Mouse (Mus musculus) MEL (cell line): ENCODE results near the gene Papss2. TPM values are rescaled to one million over a fixed set of nuclear protein-coding genes. Genes with fewer than 3 reads are reported as not detected.

Experiments
- DNase-seq: peaks from one replicate; pipeline ENCODE4 v3.0.0; 2011; ENCODE audit warnings: low read depth, low spot score
- H3K27ac ChIP-seq: 2 replicates; pipeline ENCODE4 v1.5.1; 2012; ENCODE audit warnings: low read depth, mild to moderate bottlenecking, control low read depth, low read length, moderate library complexity; ENCODE audit not compliant: control insufficient read depth
- H3K27me3 ChIP-seq, 2 experiments: fragments of 150-350 bp in 1 of 2; sonication (generic) in 1 of 2; 2 replicates each; pipeline ENCODE4 v1.6.1; 2012; ENCODE audit warnings: low read length in 2 of 2, mild to moderate bottlenecking in 2 of 2, improper control_type of control experiment in 1 of 2, moderate library complexity in 1 of 2; ENCODE audit not compliant: insufficient read depth in 2 of 2, control insufficient read depth in 1 of 2
- H3K36me3 ChIP-seq, 2 experiments: 2 replicates each; pipeline ENCODE4 v1.6.1; 2012 to 2014; ENCODE audit warnings: low read length in 2 of 2, improper control_type of control experiment in 1 of 2, inconsistent platforms in 1 of 2, mild to moderate bottlenecking in 1 of 2; ENCODE audit not compliant: insufficient read depth in 2 of 2, control insufficient read depth in 1 of 2
- H3K4me1 ChIP-seq, 2 experiments: fragments of 150-350 bp in 1 of 2; sonication (generic) in 1 of 2; 2 replicates each; pipeline ENCODE4 v1.6.1; 2012; ENCODE audit warnings: low read length in 2 of 2, improper control_type of control experiment in 1 of 2, mild to moderate bottlenecking in 1 of 2; ENCODE audit not compliant: insufficient read depth in 2 of 2, control insufficient read depth in 1 of 2
- H3K4me3 ChIP-seq, 2 experiments: fragments of 150-350 bp in 1 of 2; sonication (generic) in 1 of 2; 2 replicates each; pipeline ENCODE4 v1.5.1; 2012; ENCODE audit warnings: low read depth in 2 of 2, low read length in 2 of 2, mild to moderate bottlenecking in 2 of 2, moderate library complexity in 2 of 2, control low read depth in 1 of 2, improper control_type of control experiment in 1 of 2; ENCODE audit not compliant: control insufficient read depth in 1 of 2, insufficient read depth in 1 of 2
- H3K79me2 ChIP-seq: 2 replicates; pipeline ENCODE4 v1.6.1; 2012; ENCODE audit warnings: mild to moderate bottlenecking, low read length, moderate library complexity; ENCODE audit not compliant: control insufficient read depth, poor library complexity, insufficient read depth
- H3K9ac ChIP-seq: 2 replicates; pipeline ENCODE4 v1.6.1; 2012; ENCODE audit warnings: low read depth, mild to moderate bottlenecking, control low read depth, low read length, moderate library complexity; ENCODE audit not compliant: control insufficient read depth, poor library complexity, severe bottlenecking
- H3K9me3 ChIP-seq: fragments of 150-350 bp; sonication (generic); replicated peaks from 2 replicates; pipeline ENCODE4 v1.6.1; 2012; ENCODE audit warnings: mild to moderate bottlenecking, low read length, improper control_type of control experiment, moderate library complexity; ENCODE audit not compliant: insufficient read depth
- CHD1 ChIP-seq: IDR thresholded peaks from 2 replicates; pipeline ENCODE4 v1.6.1; 2012; ENCODE audit warnings: low read depth, mild to moderate bottlenecking, inconsistent platforms, low read length, improper control_type of control experiment
- CHD2 ChIP-seq: IDR thresholded peaks from 2 replicates; pipeline ENCODE4 v1.6.1; 2011; ENCODE audit warnings: low read length, improper control_type of control experiment
- CTCF ChIP-seq, 3 experiments: IDR thresholded peaks in 2 of 3; conservative IDR thresholded peaks in 1 of 3; 2 replicates each; pipeline ENCODE4 v1.5.1; 2011 to 2012; ENCODE audit warnings: low read length in 3 of 3, low read depth in 2 of 3, mild to moderate bottlenecking in 2 of 3, improper control_type of control experiment in 1 of 3, inconsistent platforms in 1 of 3, mixed read lengths in 1 of 3, moderate library complexity in 1 of 3; ENCODE audit not compliant: control insufficient read depth in 1 of 3, insufficient read depth in 1 of 3, poor library complexity in 1 of 3, severe bottlenecking in 1 of 3
- ELF1 ChIP-seq: IDR thresholded peaks from 2 replicates; pipeline ENCODE4 v1.6.1; 2014; ENCODE audit warnings: low read depth, mild to moderate bottlenecking, inconsistent platforms, low read length, improper control_type of control experiment, moderate library complexity
- EP300 ChIP-seq, 2 experiments: IDR thresholded peaks; 2 replicates each; pipeline ENCODE4 v1.6.1; 2011; ENCODE audit warnings: improper control_type of control experiment in 2 of 2, low read length in 2 of 2, low read depth in 1 of 2, mild to moderate bottlenecking in 1 of 2
- ETS1 ChIP-seq: IDR thresholded peaks from 2 replicates; pipeline ENCODE4 v1.6.1; 2012; ENCODE audit warnings: low read depth, mild to moderate bottlenecking, inconsistent platforms, low read length, improper control_type of control experiment, moderate library complexity
- GABPA ChIP-seq: IDR thresholded peaks from 2 replicates; pipeline ENCODE4 v1.6.1; 2012; ENCODE audit warnings: low read depth, mild to moderate bottlenecking, inconsistent platforms, low read length, improper control_type of control experiment, moderate library complexity
- GATA1 ChIP-seq: IDR thresholded peaks from 2 replicates; pipeline ENCODE4 v1.6.1; 2011; ENCODE audit warnings: low read depth, low read length, improper control_type of control experiment
- HCFC1 ChIP-seq: IDR thresholded peaks from 2 replicates; pipeline ENCODE4 v1.6.1; 2012; ENCODE audit warnings: low read depth, mild to moderate bottlenecking, inconsistent platforms, low read length, improper control_type of control experiment, moderate library complexity
- JUND ChIP-seq: IDR thresholded peaks from 2 replicates; pipeline ENCODE4 v1.6.1; 2011; ENCODE audit warnings: low read depth, mild to moderate bottlenecking, improper control_type of control experiment, low read length
- KAT2A ChIP-seq: conservative IDR thresholded peaks from 2 replicates; pipeline ENCODE4 v1.6.1; 2012; ENCODE audit warnings: low read depth, low read length, improper control_type of control experiment, inconsistent platforms
- MAX ChIP-seq: IDR thresholded peaks from 2 replicates; pipeline ENCODE4 v1.6.1; 2011; ENCODE audit warnings: low read length, improper control_type of control experiment
- MAZ ChIP-seq: IDR thresholded peaks from 2 replicates; pipeline ENCODE4 v1.6.1; 2012; ENCODE audit warnings: low read depth, mild to moderate bottlenecking, inconsistent platforms, low read length, improper control_type of control experiment
- MXI1 ChIP-seq: IDR thresholded peaks from 2 replicates; pipeline ENCODE4 v1.6.1; 2011; ENCODE audit warnings: mild to moderate bottlenecking, low read depth, low read length, improper control_type of control experiment
- MYC ChIP-seq: IDR thresholded peaks from 2 replicates; pipeline ENCODE4 v1.6.1; 2011; ENCODE audit warnings: low read depth, mild to moderate bottlenecking, low read length, improper control_type of control experiment, moderate library complexity
- NELFE ChIP-seq: IDR thresholded peaks from 2 replicates; pipeline ENCODE4 v1.6.1; 2011; ENCODE audit warnings: low read depth, low read length, improper control_type of control experiment
- POLR2A ChIP-seq, 2 experiments: IDR thresholded peaks; 2 replicates each; pipeline ENCODE4 v1.6.1; 2011 to 2012; ENCODE audit warnings: low read length in 2 of 2, mild to moderate bottlenecking in 2 of 2, control low read depth in 1 of 2, improper control_type of control experiment in 1 of 2, low read depth in 1 of 2, moderate library complexity in 1 of 2; ENCODE audit not compliant: control insufficient read depth in 1 of 2, insufficient read depth in 1 of 2, poor library complexity in 1 of 2
- SMC3 ChIP-seq: IDR thresholded peaks from 2 replicates; pipeline ENCODE4 v1.6.1; 2011; ENCODE audit warnings: low read depth, low read length, improper control_type of control experiment
- TAL1 ChIP-seq: IDR thresholded peaks from 2 replicates; pipeline ENCODE4 v1.6.1; 2012; ENCODE audit warnings: mild to moderate bottlenecking, inconsistent platforms, low read length, moderate library complexity, mixed read lengths
- TBP ChIP-seq: IDR thresholded peaks from 2 replicates; pipeline ENCODE4 v1.8.0; 2011; ENCODE audit warnings: low read depth, low read length, improper control_type of control experiment
- TCF12 ChIP-seq: IDR thresholded peaks from 2 replicates; pipeline ENCODE4 v1.6.1; 2014; ENCODE audit warnings: low read depth, mild to moderate bottlenecking, inconsistent platforms, low read length, improper control_type of control experiment, moderate library complexity
- USF1 ChIP-seq: IDR thresholded peaks from 2 replicates; pipeline ENCODE4 v1.6.1; 2014; ENCODE audit warnings: low read depth, mild to moderate bottlenecking, inconsistent platforms, low read length, improper control_type of control experiment, moderate library complexity
- ZKSCAN1 ChIP-seq: IDR thresholded peaks from 2 replicates; pipeline ENCODE4 v1.6.1; 2012; ENCODE audit warnings: low read depth, mild to moderate bottlenecking, inconsistent platforms, low read length, improper control_type of control experiment, moderate library complexity
- ZMIZ1 ChIP-seq: IDR thresholded peaks from 2 replicates; pipeline ENCODE4 v1.6.1; 2012; ENCODE audit warnings: low read depth, mild to moderate bottlenecking, inconsistent platforms, low read length, improper control_type of control experiment, moderate library complexity
- ZNF384 ChIP-seq: IDR thresholded peaks from 2 replicates; pipeline ENCODE4 v1.6.1; 2012; ENCODE audit warnings: low read depth, mild to moderate bottlenecking, inconsistent platforms, low read length, improper control_type of control experiment
- polyA plus RNA-seq, 2 experiments: library from polyadenylated mRNA; stranded (reverse) in 1 of 2; unstranded in 1 of 2; fragments of >175 nt in 1 of 2; fragments of >200 nt in 1 of 2; gene quantifications; 2 replicates each; pipeline versions ENCODE4 v1.2.1 to v1.2.4; 2012; ENCODE audit warnings: low replicate concordance in 2 of 2, low read depth in 1 of 2; ENCODE audit not compliant: insufficient read length in 2 of 2, insufficient read depth in 1 of 2, missing spikeins in 1 of 2
- total RNA-seq: library from RNA; depleted of rRNA; stranded (reverse); fragments of 300-350 nt; gene quantifications from 2 replicates; pipeline ENCODE4 v1.2.3, GENCODE M21; 2012

The Papss2 gene
- total and polyA plus RNA-seq, 3 experiments = 1.7 to 2.6 TPM; not detected in 1

GRCm38 (mm10) chr19:32606227-32606827 is 10.7 kb downstream of the Papss2 start:
- Histone ChIP-seq H3K27ac (no peak overlapping the region), H3K27me3 (no peaks in the 10 kb centered on the region), H3K79me2 (no peaks in the 10 kb centered on the region), H3K9me3 (no peaks in the 10 kb centered on the region), H3K9ac (no peak overlapping the region)
- TF ChIP-seq CHD1 (no peak), GATA1 (no peak), MAZ (no peak), CTCF (IDR thresholded peaks at IDR 0.05 in 2 of 3, conservative IDR thresholded peaks at IDR 0.05 in 1 of 3; ENCODE audit: control insufficient read depth in 1 of 3, insufficient read depth in 1 of 3, low read depth in 2 of 3, low read length in 3 of 3, poor library complexity in 1 of 3, severe bottlenecking in 1 of 3) (no peak), HCFC1 (no peak), TBP (no peak), USF1 (no peak), MYC (no peak), GABPA (no peak), TAL1 (no peak), NELFE (no peak), TCF12 (no peak), JUND (no peak), ZMIZ1 (no peak), POLR2A (IDR thresholded peaks at IDR 0.05; ENCODE audit: control insufficient read depth in 1 of 2, insufficient read depth in 1 of 2, low read depth in 1 of 2, low read length in 2 of 2, poor library complexity in 1 of 2) (no peak), ZNF384 (no peak), EP300 (IDR thresholded peaks at IDR 0.05; ENCODE audit: low read depth in 1 of 2, low read length in 2 of 2) (no peak)
- TF ChIP-seq, all 39 proteins: peak for 0
- Histone ChIP-seq H3K4me3 (no peak overlapping the region), H3K36me3 (peaks cover 0 to 6% of the 10 kb centered on the region in 2 experiments; a peak in 2 of 4 replicates), H3K4me1 (peaks cover 2 to 8% of the 10 kb centered on the region in 2 experiments; a peak in 3 of 4 replicates)
- no peak for DNase-seq

- H3K9ac ChIP-seq = no peak overlapping the region
- no peak overlapping the region for H3K27ac ChIP-seq
- no peaks in the 10 kb centered on the region for H3K79me2 ChIP-seq
- H3K9me3 ChIP-seq = no peaks in the 10 kb centered on the region
- H3K36me3 ChIP-seq = peaks cover 0 to 6% of the 10 kb centered on the region in 2 experiments; a peak in 2 of 4 replicates
- H3K4me1 ChIP-seq = peaks cover 2 to 8% of the 10 kb centered on the region in 2 experiments; a peak in 3 of 4 replicates
- no peak for TF ChIP-seq SMC3
- TF ChIP-seq ZNF384 = no peak
- no peak for TF ChIP-seq TAL1
- TF ChIP-seq GATA1 = no peak
- no peak for TF ChIP-seq GABPA
- no peak for TF ChIP-seq POLR2A (IDR thresholded peaks at IDR 0.05; ENCODE audit: control insufficient read depth in 1 of 2, insufficient read depth in 1 of 2, low read depth in 1 of 2, low read length in 2 of 2, poor library complexity in 1 of 2)
- TF ChIP-seq JUND = no peak
- TF ChIP-seq KAT2A = no peak
- TF ChIP-seq HCFC1 = no peak
- no peak for TF ChIP-seq NELFE
- TF ChIP-seq ETS1 = no peak
- no peak for TF ChIP-seq ELF1
- no peak for TF ChIP-seq EP300 (IDR thresholded peaks at IDR 0.05; ENCODE audit: low read depth in 1 of 2, low read length in 2 of 2)
- no peak for TF ChIP-seq MAX
- no peak for TF ChIP-seq ZKSCAN1
- TF ChIP-seq MXI1 = no peak
- TF ChIP-seq CHD2 = no peak
- H3K4me3 ChIP-seq = no peak overlapping the region
- DNase-seq = no peak
- H3K27me3 ChIP-seq = no peaks in the 10 kb centered on the region
Measured at GRCm38 (mm10) chr19:32607036-32607435, 11.4 kb downstream of the Papss2 start.
